Mouse (Mus musculus): ENCODE data around the gene Ankrd23.

The Ankrd23 gene

GRCm38 (mm10) chr1:36563197-36563596 is 26.5 kb upstream of the Ankrd23 start:
- DNase-seq: no peak

- DNase-seq: no peak
Measured at GRCm38 (mm10) chr1:36562388-36562787, 25.7 kb upstream of the Ankrd23 start.

- no peak for DNase-seq
Measured at GRCm38 (mm10) chr1:36560903-36561302, 24.2 kb upstream of the Ankrd23 start.

GRCm38 (mm10) chr1:36559888-36560287 is 23.2 kb upstream of the Ankrd23 start:
- no peak for DNase-seq

GRCm38 (mm10) chr1:36559256-36559655 is 22.6 kb upstream of the Ankrd23 start:
- DNase-seq: no peak

- DNase-seq: peak; percentile 69 to 78
Measured at GRCm38 (mm10) chr1:36558031-36558993, 21.6 kb upstream of the Ankrd23 start, which contains the start of gene Sema4c. Gene Sema4c, minus strand, starts transcription at chr1:36558349.

GRCm38 (mm10) chr1:36557457-36558011 is 20.9 kb upstream of the Ankrd23 start:
- peak in 1 of 2 experiments; percentile 55 for DNase-seq

GRCm38 (mm10) chr1:36556553-36557456 is 20.1 kb upstream of the Ankrd23 start:
- peak; percentile 89 to 91 for DNase-seq

GRCm38 (mm10) chr1:36555798-36556395 is 19.2 kb upstream of the Ankrd23 start:
- peak in 1 of 2 experiments; percentile 27 for DNase-seq

GRCm38 (mm10) chr1:36554633-36555399 is 18.1 kb upstream of the Ankrd23 start:
- DNase-seq: no peak

GRCm38 (mm10) chr1:36552506-36552905 is 15.8 kb upstream of the Ankrd23 start:
- no peak for DNase-seq

GRCm38 (mm10) chr1:36551904-36552303 is 15.2 kb upstream of the Ankrd23 start:
- DNase-seq: no peak

GRCm38 (mm10) chr1:36550075-36550863 is 13.6 kb upstream of the Ankrd23 start:
- DNase-seq: no peak

- no peak for DNase-seq
Measured at GRCm38 (mm10) chr1:36549491-36549890, 12.8 kb upstream of the Ankrd23 start.

GRCm38 (mm10) chr1:36548771-36549170 is 12.1 kb upstream of the Ankrd23 start:
- no peak for DNase-seq

GRCm38 (mm10) chr1:36547981-36548598 is 11.4 kb upstream of the Ankrd23 start:
- DNase-seq: no peak

- peak; percentile 96 to 98 for DNase-seq
Measured at GRCm38 (mm10) chr1:36546888-36547471, 10.3 kb upstream of the Ankrd23 start, which contains the start of gene Ankrd39. Gene Ankrd39, minus strand, starts transcription at chr1:36547445.

- DNase-seq: peak; percentile 57
Measured at GRCm38 (mm10) chr1:36545845-36546600, 9.3 kb upstream of the Ankrd23 start.

GRCm38 (mm10) chr1:36545382-36545781 is 8.7 kb upstream of the Ankrd23 start:
- DNase-seq: no peak
